Mouse (Mus musculus): Measurements from ENCODE around the gene AI481877. TPM values are rescaled to one million over a fixed set of nuclear protein-coding genes. Genes with fewer than 3 reads are reported as not detected.

Gene AI481877
- polyA plus RNA-seq, 1 experiment from 2014 or later, result 0.05 TPM

GRCm38 (mm10) chr4:59047222-59047621 is 91.6 kb downstream of the AI481877 start:
- 27% methylated on average over 3 of the region's 3 CpGs for WGBS
- no peaks in the 10 kb centered on the region for H3K4me1 ChIP-seq
- H3K4me2 ChIP-seq, result no peak overlapping the region
- H3K9ac ChIP-seq (replicated peaks), result no peak overlapping the region
- H3K27ac ChIP-seq (replicated peaks), result no peak overlapping the region
- H3K4me3 ChIP-seq (replicated peaks), result no peak overlapping the region
- no peaks in the 10 kb centered on the region for H3K9me3 ChIP-seq (replicated peaks)
- peaks cover 5% of the 10 kb centered on the region for H3K36me3 ChIP-seq
- no peaks in the 10 kb centered on the region for H3K27me3 ChIP-seq (replicated peaks)
- ATAC-seq (ENCODE audit: low FRiP score), result no peak

- H3K9me3 ChIP-seq (replicated peaks), result no peaks in the 10 kb centered on the region
- no peak overlapping the region for H3K4me2 ChIP-seq
- H3K36me3 ChIP-seq, result peaks cover 26% of the 10 kb centered on the region
- no peaks in the 10 kb centered on the region for H3K27me3 ChIP-seq (replicated peaks)
- WGBS, result 89% methylated on average over 6 of the region's 6 CpGs
- ATAC-seq (ENCODE audit: low FRiP score), result no peak
- H3K27ac ChIP-seq (replicated peaks), result no peak overlapping the region
- H3K9ac ChIP-seq (replicated peaks), result no peak overlapping the region
- H3K4me1 ChIP-seq, result no peaks in the 10 kb centered on the region
- H3K4me3 ChIP-seq (replicated peaks), result no peak overlapping the region
These were observed 94.9 kb downstream of the AI481877 start for GRCm38 (mm10) chr4:59043891-59044290.

- Histone ChIP-seq H3K4me2 (no peak overlapping the region), H3K4me3 (replicated peaks) (no peak overlapping the region), H3K9me3 (replicated peaks) (no peaks in the 10 kb centered on the region), H3K27ac (replicated peaks) (no peak overlapping the region), H3K9ac (replicated peaks) (no peak overlapping the region), H3K27me3 (replicated peaks) (no peaks in the 10 kb centered on the region), H3K36me3 (peaks cover 31% of the 10 kb centered on the region), H3K4me1 (no peaks in the 10 kb centered on the region)
- 95% methylated on average over 5 of the region's 5 CpGs for WGBS
- ATAC-seq (ENCODE audit: low FRiP score), result no peak
These were observed 95.7 kb downstream of the AI481877 start for GRCm38 (mm10) chr4:59043074-59043473.

- Histone ChIP-seq H3K36me3 (peaks cover 31% of the 10 kb centered on the region), H3K27ac (replicated peaks) (no peak overlapping the region), H3K4me1 (peaks cover 12% of the 10 kb centered on the region), H3K9ac (replicated peaks) (no peak overlapping the region), H3K9me3 (replicated peaks) (no peaks in the 10 kb centered on the region), H3K4me3 (replicated peaks) (no peak overlapping the region), H3K4me2 (no peak overlapping the region), H3K27me3 (replicated peaks) (no peaks in the 10 kb centered on the region)
- no peak for ATAC-seq (ENCODE audit: low FRiP score)
- 91% methylated on average over 11 of the region's 11 CpGs for WGBS
These were observed 98.1 kb downstream of the AI481877 start for GRCm38 (mm10) chr4:59040397-59041287.

DNA sequence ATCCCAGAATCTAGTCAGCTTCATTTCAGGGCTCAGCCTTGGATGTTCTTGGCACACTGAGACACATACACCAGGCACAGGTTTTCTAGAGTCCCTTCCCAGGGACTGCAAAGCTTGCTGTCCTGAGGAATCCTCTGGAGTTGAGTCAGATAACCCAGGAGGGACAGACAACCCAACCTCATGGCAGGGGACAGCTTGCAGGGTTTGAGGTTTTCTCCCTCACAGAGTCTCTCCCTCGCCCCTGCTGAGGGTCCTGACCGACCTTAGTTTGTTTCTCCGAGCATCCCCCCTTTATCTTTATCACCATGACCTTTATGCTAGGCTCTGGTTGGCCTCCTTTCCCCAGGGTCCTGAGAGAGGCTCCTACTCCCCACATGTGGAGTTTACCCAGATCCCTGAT is 101.3 kb downstream of the AI481877 start:
- no peak overlapping the region for H3K27ac ChIP-seq (replicated peaks)
- no peak for ATAC-seq (ENCODE audit: low FRiP score)
- H3K4me3 ChIP-seq (replicated peaks), result no peak overlapping the region
- H3K9ac ChIP-seq (replicated peaks), result no peak overlapping the region
- no peak overlapping the region for H3K4me2 ChIP-seq
- peaks cover 26% of the 10 kb centered on the region for H3K36me3 ChIP-seq
- no peaks in the 10 kb centered on the region for H3K27me3 ChIP-seq (replicated peaks)
- H3K4me1 ChIP-seq, result peaks cover 17% of the 10 kb centered on the region
- WGBS, result 95% methylated on average over 3 of the region's 3 CpGs
- H3K9me3 ChIP-seq (replicated peaks), result no peaks in the 10 kb centered on the region

DNA sequence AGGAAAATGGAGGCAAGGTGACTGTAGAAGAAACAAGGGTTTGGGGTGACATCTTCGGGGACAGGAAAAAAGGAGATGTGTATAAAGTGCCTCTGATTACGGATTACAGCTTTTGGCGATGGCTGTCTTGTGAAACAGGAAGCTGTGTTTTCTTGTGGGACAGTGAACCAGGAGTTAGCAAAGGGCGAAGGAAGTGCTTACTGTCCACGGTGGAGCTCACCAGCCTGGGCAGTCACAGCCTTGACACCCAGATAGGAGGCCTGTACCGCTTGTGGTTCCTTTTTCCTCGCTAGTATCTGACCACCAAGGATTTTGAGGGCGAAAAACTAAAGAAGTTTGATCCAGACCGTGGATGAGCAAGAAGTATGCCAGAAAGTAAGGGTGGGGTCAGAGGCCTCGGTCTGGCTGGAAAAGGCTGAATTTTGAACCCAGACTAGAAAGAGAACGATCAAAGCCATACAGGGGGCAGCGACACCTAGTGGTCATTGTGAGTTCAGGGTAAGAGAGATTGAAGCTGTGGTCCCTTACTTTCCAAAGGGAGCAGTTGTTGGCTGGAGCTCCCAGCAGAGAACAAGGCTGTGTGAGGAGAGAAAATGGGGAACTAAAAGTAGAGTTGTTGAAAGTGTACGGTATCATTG is 102.2 kb downstream of the AI481877 start:
- Histone ChIP-seq H3K27me3 (replicated peaks) (no peaks in the 10 kb centered on the region), H3K9me3 (replicated peaks) (no peaks in the 10 kb centered on the region), H3K27ac (replicated peaks) (no peak overlapping the region), H3K9ac (replicated peaks) (no peak overlapping the region), H3K4me2 (peak overlapping the region; percentile 66), H3K36me3 (peaks cover 20% of the 10 kb centered on the region), H3K4me1 (peaks cover 17% of the 10 kb centered on the region), H3K4me3 (replicated peaks) (0 out of 2 replicates have a peak overlapping the region, but pooled peaks have one; percentile 66)
- no peak for ATAC-seq (ENCODE audit: low FRiP score)
- 55% methylated on average over 13 of the region's 13 CpGs for WGBS

- WGBS, result 56% methylated on average over 18 of the region's 18 CpGs
- no peaks in the 10 kb centered on the region for H3K9me3 ChIP-seq (replicated peaks)
- peak overlapping the region; percentile 83 for H3K9ac ChIP-seq (replicated peaks)
- peaks cover 17% of the 10 kb centered on the region for H3K4me1 ChIP-seq
- H3K4me3 ChIP-seq (replicated peaks), result peak overlapping the region; percentile 66
- no peaks in the 10 kb centered on the region for H3K27me3 ChIP-seq (replicated peaks)
- ATAC-seq (ENCODE audit: low FRiP score), result peak; percentile 49
- H3K27ac ChIP-seq (replicated peaks), result peak overlapping the region; percentile 93
- peaks cover 18% of the 10 kb centered on the region for H3K36me3 ChIP-seq
- peak overlapping the region; percentile 66 for H3K4me2 ChIP-seq
These were observed 102.9 kb downstream of the AI481877 start for GRCm38 (mm10) chr4:59035786-59036350.

DNA sequence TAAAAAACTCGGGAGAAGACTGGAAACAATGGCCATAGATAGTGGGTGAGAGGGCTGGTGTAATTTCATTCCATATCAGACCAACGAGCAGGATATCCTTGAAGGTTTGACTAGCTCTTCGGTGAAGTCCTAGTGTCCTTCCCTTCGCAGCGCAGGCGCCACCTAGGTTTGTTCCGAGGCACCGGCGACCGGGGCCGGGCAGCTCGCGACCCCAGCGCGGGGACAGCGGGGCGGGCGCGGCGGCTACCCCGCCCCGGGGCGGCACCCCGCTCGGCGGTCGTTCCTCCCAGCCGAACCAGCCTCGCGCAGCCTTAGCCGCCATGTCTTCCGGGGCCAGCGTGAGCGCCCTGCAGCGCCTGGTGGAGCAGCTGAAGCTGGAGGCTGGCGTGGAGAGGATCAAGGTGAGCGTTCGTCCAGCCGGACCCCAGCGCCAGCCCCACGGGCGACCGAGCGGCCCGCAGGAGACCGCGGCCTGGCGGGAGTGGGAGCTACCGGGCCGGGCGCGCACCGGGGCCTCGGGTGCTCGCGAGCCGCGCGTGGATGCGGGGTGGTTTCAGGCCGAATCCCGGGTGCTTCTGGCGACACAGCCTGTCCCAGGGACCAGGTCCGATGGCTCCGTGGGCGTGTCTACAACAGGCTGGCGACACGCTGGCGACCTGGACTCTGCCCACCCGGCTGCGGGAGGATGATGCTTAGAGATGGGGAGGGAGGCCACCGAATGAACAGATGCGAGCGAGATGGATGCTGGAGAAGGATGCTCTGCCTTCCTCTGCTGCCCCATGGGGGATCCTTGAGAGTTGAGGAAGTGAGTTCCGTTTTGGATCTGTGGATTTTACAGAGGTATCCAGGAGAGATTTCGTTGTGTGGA is 103.6 kb downstream of the AI481877 start, which contains the start of gene Gng10:
TSS of gene Gng10 (plus strand) at position 171 of the 868 bp plus-strand sequence.
- Histone ChIP-seq H3K9me3 (replicated peaks) (no peaks in the 10 kb centered on the region), H3K4me1 (peaks cover 17% of the 10 kb centered on the region), H3K4me2 (peak within 1 kb of the TSS; percentile 66), H3K27me3 (replicated peaks) (no peaks in the 10 kb centered on the region), H3K36me3 (peaks cover 15% of the 10 kb centered on the region), H3K4me3 (replicated peaks) (peak within 1 kb of the TSS; percentile 66), H3K9ac (replicated peaks) (peak within 1 kb of the TSS; percentile 83), H3K27ac (replicated peaks) (peak within 1 kb of the TSS; percentile 93)
- 11% methylated on average over 76 of the region's 76 CpGs for WGBS
- peak; percentile 92 for ATAC-seq (ENCODE audit: low FRiP score)

GRCm38 (mm10) chr4:59034325-59034917 is 104.4 kb downstream of the AI481877 start:
- Histone ChIP-seq H3K9ac (replicated peaks) (no peak overlapping the region), H3K36me3 (peaks cover 10% of the 10 kb centered on the region; the same call in 1 of the 2 replicates), H3K4me1 (peaks cover 17% of the 10 kb centered on the region), H3K4me2 (peak overlapping the region; percentile 66), H3K9me3 (replicated peaks) (no peaks in the 10 kb centered on the region), H3K27me3 (replicated peaks) (no peaks in the 10 kb centered on the region), H3K27ac (replicated peaks) (peak overlapping the region; percentile 93), H3K4me3 (replicated peaks) (peak overlapping the region; percentile 66)
- ATAC-seq (ENCODE audit: low FRiP score), result no peak
- 76% methylated on average over 10 of the region's 10 CpGs for WGBS

DNA sequence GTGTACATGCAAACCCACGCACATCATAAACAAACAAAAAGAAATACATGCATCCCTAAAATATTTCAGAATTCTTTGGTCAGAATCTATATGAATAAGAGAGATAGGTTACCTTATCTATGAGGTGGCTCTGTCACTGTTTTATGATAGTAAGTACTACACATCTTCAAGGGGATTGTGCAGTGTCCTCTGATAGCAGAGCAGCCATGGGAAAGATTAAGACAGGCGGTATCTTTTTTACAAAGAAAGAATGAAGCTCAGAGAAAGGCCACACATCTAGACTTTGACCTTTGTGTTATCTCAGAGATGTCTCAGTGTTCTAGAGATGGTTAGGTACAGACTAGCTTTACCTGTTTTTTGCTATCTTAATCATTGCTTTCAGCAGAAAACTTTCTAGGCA is 121.9 kb downstream of the AI481877 start:
- Histone ChIP-seq H3K27me3 (replicated peaks) (no peaks in the 10 kb centered on the region), H3K4me2 (no peak overlapping the region), H3K36me3 (peaks cover 36% of the 10 kb centered on the region), H3K4me1 (no peaks in the 10 kb centered on the region), H3K9ac (replicated peaks) (no peak overlapping the region), H3K4me3 (replicated peaks) (no peak overlapping the region), H3K27ac (replicated peaks) (no peak overlapping the region), H3K9me3 (replicated peaks) (no peaks in the 10 kb centered on the region)
- no peak for ATAC-seq (ENCODE audit: low FRiP score)
- WGBS, result 95% methylated on average over 2 of the region's 2 CpGs

GRCm38 (mm10) chr4:59015181-59015580 is 123.6 kb downstream of the AI481877 start:
- ATAC-seq (ENCODE audit: low FRiP score), result no peak
- H3K36me3 ChIP-seq, result peaks cover 26% of the 10 kb centered on the region
- H3K4me3 ChIP-seq (replicated peaks), result no peak overlapping the region
- WGBS, result 92% methylated on average over 3 of the region's 3 CpGs
- H3K27me3 ChIP-seq (replicated peaks), result no peaks in the 10 kb centered on the region
- H3K27ac ChIP-seq (replicated peaks), result no peak overlapping the region
- H3K9ac ChIP-seq (replicated peaks), result no peak overlapping the region
- H3K4me1 ChIP-seq, result 0 out of 2 replicates have a peak, but pooled peaks cover 4% of the 10 kb centered on the region
- H3K4me2 ChIP-seq, result no peak overlapping the region
- no peaks in the 10 kb centered on the region for H3K9me3 ChIP-seq (replicated peaks)
